10 mouse cellular contexts compared by ENCODE assay signal in genomic region chrX:168191944-168192343, GRCm38 (mm10).
A peak's percentile ranks its signal among the peaks of the same experiment; 100 is the strongest.
DNase-seq lines count a peak whose midpoint lies in the region; ATAC-seq lines count a peak whose summit lies in the region.
"Had no signal": no experiment of that assay in that cellular context is flagged by ENCODE, and none has a peak within 500 bp of the region (broad histone marks: within the 10 kb centered on the region; RNA-seq: fewer than 3 reads in every experiment).

No protein-coding gene starts in this region.

- peak; percentile 59; the same call in 1 of the 2 replicates for ATAC-seq in forebrain, embryonic 13.5 days
- no peak for ATAC-seq in forebrain, embryonic 11.5 days (replicated peaks; ENCODE audit: low FRiP score)
- no peak for ATAC-seq in kidney, embryonic 15.5 days (replicated peaks; ENCODE audit: low FRiP score)
- no peak for ATAC-seq in erythroid progenitor cell, adult 5-6 weeks (replicated peaks; ENCODE audit: low FRiP score, poor library complexity, severe bottlenecking)
- ATAC-seq: midbrain, embryonic 16.5 days had no signal

- no peak overlapping the region for H3K4me3 ChIP-seq in forebrain, embryonic 13.5 days
- H3K4me3 ChIP-seq in forebrain, embryonic 11.5 days (ENCODE audit: low read depth, low read length), result no peak overlapping the region
- H3K4me3 ChIP-seq in kidney, embryonic 15.5 days (replicated peaks), result no peak overlapping the region
- H3K4me3 ChIP-seq: heart, embryonic 15.5 days had no signal

- no peak overlapping the region for H3K9ac ChIP-seq in forebrain, embryonic 13.5 days
- H3K9ac ChIP-seq in forebrain, embryonic 11.5 days (ENCODE audit: low read length), result no peak overlapping the region
- H3K9ac ChIP-seq in kidney, embryonic 15.5 days, result no peak overlapping the region
- H3K9ac ChIP-seq: heart, embryonic 15.5 days had no signal

- H3K4me2 ChIP-seq in forebrain, embryonic 13.5 days, result no peak overlapping the region
- H3K4me2 ChIP-seq in forebrain, embryonic 11.5 days (ENCODE audit: low read depth, low read length, severe bottlenecking), result no peak overlapping the region
- H3K4me2 ChIP-seq in kidney, embryonic 15.5 days, result no peak overlapping the region
- H3K4me2 ChIP-seq: heart, embryonic 15.5 days had no signal

- WGBS in forebrain, embryonic 13.5 days, result 40% methylated on average over 1 of the region's 1 CpGs
- 63% methylated on average over 1 of the region's 1 CpGs for WGBS in forebrain, embryonic 11.5 days
- 37% methylated on average over 1 of the region's 1 CpGs for WGBS in kidney, embryonic 15.5 days

- H3K4me1 ChIP-seq in forebrain, embryonic 13.5 days, result no peaks in the 10 kb centered on the region
- H3K4me1 ChIP-seq in forebrain, embryonic 11.5 days (replicated peaks; ENCODE audit: control insufficient read depth, insufficient read depth, low read length), result no peaks in the 10 kb centered on the region
- no peaks in the 10 kb centered on the region for H3K4me1 ChIP-seq in kidney, embryonic 15.5 days
- H3K4me1 ChIP-seq: heart, embryonic 15.5 days had no signal

- H3K36me3 ChIP-seq in forebrain, embryonic 13.5 days (ENCODE audit: poor library complexity, severe bottlenecking), result no peaks in the 10 kb centered on the region
- H3K36me3 ChIP-seq in forebrain, embryonic 11.5 days (ENCODE audit: control insufficient read depth, insufficient read depth, low read length), result no peaks in the 10 kb centered on the region
- H3K36me3 ChIP-seq in kidney, embryonic 15.5 days, result no peaks in the 10 kb centered on the region
- H3K36me3 ChIP-seq: heart, embryonic 15.5 days had no signal

- no peak overlapping the region for H3K27ac ChIP-seq in forebrain, embryonic 13.5 days
- H3K27ac ChIP-seq in forebrain, embryonic 11.5 days (ENCODE audit: low read depth, low read length), result no peak overlapping the region
- H3K27ac ChIP-seq in kidney, embryonic 15.5 days, result no peak overlapping the region
- H3K27ac ChIP-seq: heart, embryonic 15.5 days had no signal

- H3K27me3 ChIP-seq in forebrain, embryonic 13.5 days, result no peaks in the 10 kb centered on the region
- H3K27me3 ChIP-seq in forebrain, embryonic 11.5 days (ENCODE audit: control insufficient read depth, insufficient read depth, low read length), result no peaks in the 10 kb centered on the region
- peaks cover 14% of the 10 kb centered on the region; the same call in 1 of the 2 replicates for H3K27me3 ChIP-seq in kidney, embryonic 15.5 days
- H3K27me3 ChIP-seq: heart, embryonic 15.5 days had no signal

- no peaks in the 10 kb centered on the region for H3K9me3 ChIP-seq in forebrain, embryonic 13.5 days (replicated peaks)
- H3K9me3 ChIP-seq in forebrain, embryonic 11.5 days (ENCODE audit: control insufficient read depth, low read length), result no peaks in the 10 kb centered on the region
- no peaks in the 10 kb centered on the region for H3K9me3 ChIP-seq in kidney, embryonic 15.5 days (replicated peaks)
- H3K9me3 ChIP-seq: heart, embryonic 15.5 days had no signal

- DNase-seq in forebrain, embryonic 11.5 days (ENCODE audit: low spot score), result no peak
- DNase-seq in cerebellum, postnatal 14 days, result peak; percentile 58 to 62
- DNase-seq in layer of hippocampus, adult 9-11 months, result peak; percentile 78
- peak; percentile 56 to 69 for DNase-seq in right cerebral cortex, postnatal 10 days (ENCODE audit: low spot score in 2 of 2)
- DNase-seq in thymus, postnatal 36 days, result no peak

Comparison
In these comparisons a context has a peak if more than half of its experiments do, and no peak if none do; other contexts are left out.
1. DNase-seq: peak in cerebellum, postnatal 14 days (2 of 2), layer of hippocampus, adult 9-11 months (single experiment) and right cerebral cortex, postnatal 10 days (2 of 2); none in forebrain, embryonic 11.5 days (single experiment) and thymus, postnatal 36 days (0 of 2).